ENCODE assay signal across 9 mouse cellular contexts in genomic region chr11:62145216-62146110, GRCm38 (mm10).
DNase-seq lines count a peak whose midpoint lies in the region; ATAC-seq and TF ChIP-seq lines count a peak whose summit lies in the region.
"Had no signal": no experiment of that assay in that cellular context is flagged by ENCODE, and none has a peak within 500 bp of the region (broad histone marks: within the 10 kb centered on the region; RNA-seq: fewer than 3 reads in every experiment).

No protein-coding gene starts in this region.

- H3K4me2 ChIP-seq in heart, embryonic 11.5 days = no peak overlapping the region
- H3K4me2 ChIP-seq in lung, embryonic 16.5 days (ENCODE audit: low read depth, low read length) = no peak overlapping the region
- H3K4me2 ChIP-seq in hindbrain, embryonic 16.5 days (ENCODE audit: low read length) = no peak overlapping the region

- in situ Hi-C loops in Patski (cut with MboI; ENCODE audit: low pct_unique_long_range_greater_than_20kb) = no loop called here

- CTCF ChIA-PET in Patski (lab: Charles Lee) = interaction anchor here (2.5 to 3.8 kb wide), 3 partner anchors 9 to 132 kb away, joined by 6 to 13 read pairs (median 9); partner anchors contain the start of gene Adora2b

- no peak overlapping the region for H3K4me3 ChIP-seq in heart, adult 2 months
- no peak overlapping the region for H3K4me3 ChIP-seq in heart, embryonic 11.5 days (ENCODE audit: low read depth, low read length)
- H3K4me3 ChIP-seq in lung, embryonic 16.5 days (ENCODE audit: low read length) = no peak overlapping the region
- no peak overlapping the region for H3K4me3 ChIP-seq in hindbrain, embryonic 16.5 days (ENCODE audit: low read length)

- TF ChIP-seq POLR2A in heart, adult 2 months (IDR thresholded peaks at IDR 0.05; ENCODE audit: insufficient read depth, low read depth, low read length) = no peak

- H3K36me3 ChIP-seq in heart, adult 2 months (ENCODE audit: control insufficient read depth, insufficient read depth, low read length) = no peaks in the 10 kb centered on the region
- H3K36me3 ChIP-seq in heart, embryonic 11.5 days (ENCODE audit: control insufficient read depth, insufficient read depth, low read length) = peaks cover 2% of the 10 kb centered on the region; the same call in 1 of the 2 replicates
- H3K36me3 ChIP-seq in lung, embryonic 16.5 days (ENCODE audit: control insufficient read depth, insufficient read depth, low read length) = 0 out of 2 replicates have a peak, but pooled peaks cover 4% of the 10 kb centered on the region
- 0 out of 2 replicates have a peak, but pooled peaks cover 2% of the 10 kb centered on the region for H3K36me3 ChIP-seq in hindbrain, embryonic 16.5 days (ENCODE audit: control insufficient read depth, insufficient read depth, low read length)

- no peak for TF ChIP-seq EP300 in heart, adult 2 months (IDR thresholded peaks at IDR 0.05; ENCODE audit: insufficient read depth, low read depth, low read length)

- ATAC-seq in heart, embryonic 11.5 days (replicated peaks; ENCODE audit: insufficient number of reproducible peaks, low FRiP score, low TSS enrichment) = no peak
- ATAC-seq in Patski = no peak
- ATAC-seq in lung, embryonic 16.5 days (ENCODE audit: low read depth) = 0 out of 2 replicates have a peak, but pooled peaks have one; percentile 31
- ATAC-seq in hindbrain, embryonic 16.5 days = no peak

- peak in 1 of 2 experiments; percentile 8 for DNase-seq in heart, adult 2 months
- DNase-seq in Patski (ENCODE audit: low read depth, low spot score) = peak; percentile 35
- DNase-seq in fibroblast of lung, adult 2 months (ENCODE audit: low read depth) = peak; percentile 58
- DNase-seq in frontal cortex, postnatal 10 days (ENCODE audit: low spot score in 2 of 2) = no peak
- DNase-seq in right cerebral cortex, postnatal 36 days (ENCODE audit: low spot score in 2 of 2) = no peak
- DNase-seq: gastrocnemius, postnatal 25 days had no signal

- H3K9me3 ChIP-seq in heart, embryonic 11.5 days (replicated peaks; ENCODE audit: control insufficient read depth, low read length) = no peaks in the 10 kb centered on the region
- no peaks in the 10 kb centered on the region for H3K9me3 ChIP-seq in lung, embryonic 16.5 days (ENCODE audit: control insufficient read depth, low read length)
- no peaks in the 10 kb centered on the region for H3K9me3 ChIP-seq in hindbrain, embryonic 16.5 days (ENCODE audit: control insufficient read depth, low read length)

- POLR2A ChIA-PET in Patski (lab: Charles Lee) = interaction anchor here (1.2 kb wide), 1 partner anchor 132 kb away, joined by 3 read pairs; no protein-coding TSS in a partner anchor

- peak overlapping the region; percentile 9; the same call in 1 of the 2 replicates for H3K27ac ChIP-seq in heart, adult 2 months
- H3K27ac ChIP-seq in heart, embryonic 11.5 days (ENCODE audit: low read depth, low read length) = no peak overlapping the region
- H3K27ac ChIP-seq in lung, embryonic 16.5 days (ENCODE audit: low read length) = no peak overlapping the region
- no peak overlapping the region for H3K27ac ChIP-seq in hindbrain, embryonic 16.5 days (ENCODE audit: low read depth, low read length)

- WGBS in heart, adult 2 months = 72% methylated on average over 7 of the region's 7 CpGs
- WGBS in heart, embryonic 11.5 days (ENCODE audit: insufficient replicate concordance) = 79% methylated on average over 7 of the region's 7 CpGs
- 54% methylated on average over 7 of the region's 7 CpGs for WGBS in lung, embryonic 16.5 days
- 85% methylated on average over 7 of the region's 7 CpGs for WGBS in hindbrain, embryonic 16.5 days

- H3K4me1 ChIP-seq in heart, adult 2 months (ENCODE audit: control insufficient read depth, insufficient read depth, low read length) = 0 out of 2 replicates have a peak, but pooled peaks cover 1% of the 10 kb centered on the region
- H3K4me1 ChIP-seq in heart, embryonic 11.5 days (ENCODE audit: control insufficient read depth, insufficient read depth, low read length) = no peaks in the 10 kb centered on the region
- peaks cover 10% of the 10 kb centered on the region for H3K4me1 ChIP-seq in lung, embryonic 16.5 days (replicated peaks; ENCODE audit: control insufficient read depth, insufficient read depth, low read length)
- no peaks in the 10 kb centered on the region for H3K4me1 ChIP-seq in hindbrain, embryonic 16.5 days (ENCODE audit: control insufficient read depth, insufficient read depth, low read depth, low read length)

- no peaks in the 10 kb centered on the region for H3K27me3 ChIP-seq in heart, adult 2 months (ENCODE audit: control insufficient read depth, insufficient read depth, low read length)
- no peaks in the 10 kb centered on the region for H3K27me3 ChIP-seq in heart, embryonic 11.5 days (ENCODE audit: control insufficient read depth, insufficient read depth, low read length)
- H3K27me3 ChIP-seq in Patski = no peaks in the 10 kb centered on the region
- no peaks in the 10 kb centered on the region for H3K27me3 ChIP-seq in lung, embryonic 16.5 days (ENCODE audit: control insufficient read depth, insufficient read depth, low read depth, low read length)
- no peaks in the 10 kb centered on the region for H3K27me3 ChIP-seq in hindbrain, embryonic 16.5 days (replicated peaks; ENCODE audit: control insufficient read depth, insufficient read depth, low read length)

- no peak for TF ChIP-seq CTCF in heart, adult 2 months (IDR thresholded peaks at IDR 0.05)
- no peak for TF ChIP-seq CTCF in Patski (IDR thresholded peaks at IDR 0.05)

- H3K9ac ChIP-seq in heart, adult 2 months (ENCODE audit: low read depth, low read length) = no peak overlapping the region
- no peak overlapping the region for H3K9ac ChIP-seq in heart, embryonic 11.5 days (ENCODE audit: low read depth, low read length)
- no peak overlapping the region for H3K9ac ChIP-seq in lung, embryonic 16.5 days (ENCODE audit: low read length)
- no peak overlapping the region for H3K9ac ChIP-seq in hindbrain, embryonic 16.5 days (ENCODE audit: low read depth, low read length)

- H3K79me2 ChIP-seq in heart, adult 2 months (replicated peaks; ENCODE audit: control insufficient read depth, insufficient read depth, low read length) = no peaks in the 10 kb centered on the region

- intact Hi-C loops in heart, adult 2 months (cut with DNase I) = no loop called here

Comparison
In these comparisons a context has a peak if more than half of its experiments do, and no peak if none do; other contexts are left out.
1. DNase-seq: peak in Patski (single experiment) and fibroblast of lung, adult 2 months (single experiment); none in frontal cortex, postnatal 10 days (0 of 2) and right cerebral cortex, postnatal 36 days (0 of 2).